Mouse (Mus musculus) lung, embryonic 16.5 days (tissue): Measurements from ENCODE around the gene Tlr2. TPM values are rescaled to one million over a fixed set of nuclear protein-coding genes. Genes with fewer than 3 reads are reported as not detected.

Experiments used
- polyA plus RNA-seq: library from polyadenylated mRNA; unstranded; fragments of >200 nt; fragmentation: Nextera tagmentation; extraction: Ambion mirVana; gene quantifications from 2 replicates; pipeline ENCODE4 v1.2.1, GENCODE M21; 2015

Tlr2 gene
- polyA plus RNA-seq, 1 experiment from 2014 or later = 4.8 TPM

Other genes starting within 250 kb of the Tlr2 start
- gene Sfrp2, start 75.4 kb downstream of the Tlr2 start, polyA plus RNA-seq = 76.7 and 83.2 TPM in 2 replicates
- 46.4 and 47.0 TPM in 2 replicates for gene Tmem131l, start 198.4 kb upstream of the Tlr2 start, polyA plus RNA-seq